Mouse (Mus musculus): ENCODE data around the gene Ksr2. TPM values are rescaled to one million over a fixed set of nuclear protein-coding genes. Genes with fewer than 3 reads are reported as not detected.

The Ksr2 gene
- total and polyA plus RNA-seq, 3 experiments, result not detected

DNA sequence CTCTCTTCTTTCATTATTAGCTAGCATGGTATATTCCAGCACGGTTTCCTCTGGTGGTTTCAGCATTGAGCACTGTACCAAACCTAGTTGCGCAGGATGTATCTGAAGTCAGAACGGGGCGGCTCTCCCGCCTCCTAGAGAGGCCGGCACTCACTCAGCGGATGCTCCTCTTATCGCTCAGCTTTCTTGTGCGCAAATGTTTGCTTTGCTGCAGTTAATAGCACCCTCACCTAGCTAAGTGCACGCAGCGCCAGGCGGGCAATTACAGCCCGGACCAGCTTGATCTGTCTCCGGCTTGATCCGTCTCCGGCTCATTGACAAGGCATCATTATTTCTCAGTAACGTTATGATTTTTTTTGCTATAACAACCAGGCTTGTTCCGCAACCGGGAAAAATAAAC, 179.5 kb downstream of the Ksr2 start:
- Histone ChIP-seq H3K36me3 (ENCODE audit: control insufficient read depth in 1 of 2, insufficient read depth in 2 of 2, low read length in 2 of 2) (no peaks in the 10 kb centered on the region), H3K9me3 (replicated peaks; ENCODE audit: insufficient read depth, low read length) (no peaks in the 10 kb centered on the region)

DNA sequence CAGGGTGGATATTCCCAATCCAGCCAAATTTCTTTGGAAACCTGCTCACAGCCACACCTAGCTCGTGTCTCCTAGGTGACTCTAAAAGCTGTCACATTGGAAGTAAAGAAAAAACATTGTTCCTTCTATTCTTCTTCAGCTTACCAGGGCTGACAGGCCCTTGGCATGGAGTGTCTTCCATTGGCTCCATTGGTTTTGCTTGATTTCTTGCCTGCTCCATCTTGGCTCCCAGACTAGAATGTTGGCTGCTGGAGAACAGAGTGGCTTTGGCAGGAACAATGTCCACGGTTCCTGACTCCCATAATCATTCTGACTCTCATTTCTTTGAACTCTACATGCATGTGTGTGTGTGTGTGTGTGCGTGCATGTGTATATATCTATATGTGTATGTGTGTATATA, 183.0 kb downstream of the Ksr2 start:
- no peaks in the 10 kb centered on the region for H3K27me3 ChIP-seq (ENCODE audit: control insufficient read depth in 1 of 2, insufficient read depth in 2 of 2, low read length in 2 of 2)
- no peak overlapping the region for H3K4me3 ChIP-seq (ENCODE audit: control insufficient read depth in 1 of 2, insufficient read depth in 1 of 2, low read depth in 2 of 2, low read length in 2 of 2)
- H3K79me2 ChIP-seq (ENCODE audit: control insufficient read depth, insufficient read depth, low read length, poor library complexity), result no peaks in the 10 kb centered on the region
- no peaks in the 10 kb centered on the region for H3K9me3 ChIP-seq (replicated peaks; ENCODE audit: insufficient read depth, low read length)
- H3K36me3 ChIP-seq (ENCODE audit: control insufficient read depth in 1 of 2, insufficient read depth in 2 of 2, low read length in 2 of 2), result no peaks in the 10 kb centered on the region
- TF ChIP-seq UBTF (IDR thresholded peaks at IDR 0.05; ENCODE audit: borderline replicate concordance, insufficient read depth, low read depth, low read length) (no peak), CTCF (IDR thresholded peaks at IDR 0.05 in 2 of 3, conservative IDR thresholded peaks at IDR 0.05 in 1 of 3; ENCODE audit: control insufficient read depth in 1 of 3, insufficient read depth in 1 of 3, low read depth in 2 of 3, low read length in 3 of 3, poor library complexity in 1 of 3, severe bottlenecking in 1 of 3) (no peak), USF1 (IDR thresholded peaks at IDR 0.05; ENCODE audit: low read depth, low read length) (no peak), POLR2AphosphoS2 (IDR thresholded peaks at IDR 0.05; ENCODE audit: low read length) (no peak), SIN3A (IDR thresholded peaks at IDR 0.05; ENCODE audit: low read length) (no peak), GABPA (IDR thresholded peaks at IDR 0.05; ENCODE audit: low read depth, low read length) (no peak), CHD1 (IDR thresholded peaks at IDR 0.05; ENCODE audit: low read depth, low read length) (no peak), TBP (IDR thresholded peaks at IDR 0.05; ENCODE audit: low read depth, low read length) (no peak), JUND (IDR thresholded peaks at IDR 0.05; ENCODE audit: low read depth, low read length) (no peak), ZC3H11A (IDR thresholded peaks at IDR 0.05; ENCODE audit: low read depth, low read length) (no peak), MAZ (IDR thresholded peaks at IDR 0.05; ENCODE audit: low read depth, low read length) (no peak), ZKSCAN1 (IDR thresholded peaks at IDR 0.05; ENCODE audit: low read depth, low read length) (no peak), TCF12 (IDR thresholded peaks at IDR 0.05; ENCODE audit: low read depth, low read length) (no peak), MEF2A (IDR thresholded peaks at IDR 0.05; ENCODE audit: extremely low read depth, insufficient replicate concordance, low read depth, low read length, poor library complexity, severe bottlenecking) (no peak), RAD21 (IDR thresholded peaks at IDR 0.05; ENCODE audit: low read depth, low read length) (no peak), CHD2 (IDR thresholded peaks at IDR 0.05; ENCODE audit: low read length) (no peak), BHLHE40 (IDR thresholded peaks at IDR 0.05; ENCODE audit: borderline replicate concordance, low read depth, low read length) (no peak), MAFK (IDR thresholded peaks at IDR 0.05; ENCODE audit: borderline replicate concordance, low read depth, low read length) (no peak), USF2 (IDR thresholded peaks at IDR 0.05; ENCODE audit: borderline replicate concordance in 1 of 2, insufficient read depth in 1 of 2, low read depth in 1 of 2, low read length in 2 of 2) (no peak)
- no peak for DNase-seq (ENCODE audit: low read depth, low spot score)
- H3K27ac ChIP-seq (ENCODE audit: control insufficient read depth, low read depth, low read length), result no peak overlapping the region
- no peak overlapping the region for H3K9ac ChIP-seq (ENCODE audit: control insufficient read depth, low read depth, low read length, poor library complexity, severe bottlenecking)
- H3K4me1 ChIP-seq (ENCODE audit: control insufficient read depth in 1 of 2, insufficient read depth in 2 of 2, low read length in 2 of 2), result no peaks in the 10 kb centered on the region

More for the DNA sequence above, 179.5 kb downstream of the Ksr2 start:
- no peak overlapping the region for H3K4me3 ChIP-seq (ENCODE audit: control insufficient read depth in 1 of 2, insufficient read depth in 1 of 2, low read depth in 2 of 2, low read length in 2 of 2)
- no peaks in the 10 kb centered on the region for H3K4me1 ChIP-seq (ENCODE audit: control insufficient read depth in 1 of 2, insufficient read depth in 2 of 2, low read length in 2 of 2)
- TF ChIP-seq USF2 (IDR thresholded peaks at IDR 0.05; ENCODE audit: borderline replicate concordance in 1 of 2, insufficient read depth in 1 of 2, low read depth in 1 of 2, low read length in 2 of 2) (no peak), MEF2A (IDR thresholded peaks at IDR 0.05; ENCODE audit: extremely low read depth, insufficient replicate concordance, low read depth, low read length, poor library complexity, severe bottlenecking) (no peak), MYB (IDR thresholded peaks at IDR 0.05; ENCODE audit: low read depth, low read length) (no peak), EP300 (IDR thresholded peaks at IDR 0.05; ENCODE audit: low read depth in 1 of 2, low read length in 2 of 2) (no peak), MAX (IDR thresholded peaks at IDR 0.05; ENCODE audit: low read length) (no peak), SIN3A (IDR thresholded peaks at IDR 0.05; ENCODE audit: low read length) (no peak), RCOR1 (IDR thresholded peaks at IDR 0.05; ENCODE audit: low read depth, low read length) (no peak), ELF1 (IDR thresholded peaks at IDR 0.05; ENCODE audit: low read depth, low read length) (no peak), CTCF (IDR thresholded peaks at IDR 0.05 in 2 of 3, conservative IDR thresholded peaks at IDR 0.05 in 1 of 3; ENCODE audit: control insufficient read depth in 1 of 3, insufficient read depth in 1 of 3, low read depth in 2 of 3, low read length in 3 of 3, poor library complexity in 1 of 3, severe bottlenecking in 1 of 3) (no peak), MYC (IDR thresholded peaks at IDR 0.05; ENCODE audit: low read depth, low read length) (no peak), USF1 (IDR thresholded peaks at IDR 0.05; ENCODE audit: low read depth, low read length) (no peak), E2F4 (IDR thresholded peaks at IDR 0.05; ENCODE audit: borderline replicate concordance, low read depth, low read length) (no peak), TBP (IDR thresholded peaks at IDR 0.05; ENCODE audit: low read depth, low read length) (no peak), SMC3 (IDR thresholded peaks at IDR 0.05; ENCODE audit: low read depth, low read length) (no peak), MXI1 (IDR thresholded peaks at IDR 0.05; ENCODE audit: low read depth, low read length) (no peak), CHD1 (IDR thresholded peaks at IDR 0.05; ENCODE audit: low read depth, low read length) (no peak), KAT2A (conservative IDR thresholded peaks at IDR 0.05; ENCODE audit: low read depth, low read length) (no peak), JUND (IDR thresholded peaks at IDR 0.05; ENCODE audit: low read depth, low read length) (no peak), NRF1 (IDR thresholded peaks at IDR 0.05; ENCODE audit: insufficient read depth, low read depth, low read length, poor library complexity, severe bottlenecking) (no peak)
- no peak overlapping the region for H3K9ac ChIP-seq (ENCODE audit: control insufficient read depth, low read depth, low read length, poor library complexity, severe bottlenecking)
- H3K27ac ChIP-seq (ENCODE audit: control insufficient read depth, low read depth, low read length), result no peak overlapping the region
- no peaks in the 10 kb centered on the region for H3K79me2 ChIP-seq (ENCODE audit: control insufficient read depth, insufficient read depth, low read length, poor library complexity)
- no peak for DNase-seq (ENCODE audit: low read depth, low spot score)
- H3K27me3 ChIP-seq (ENCODE audit: control insufficient read depth in 1 of 2, insufficient read depth in 2 of 2, low read length in 2 of 2), result no peaks in the 10 kb centered on the region
